Mouse (Mus musculus): ENCODE results near the gene Tmem231. TPM values are rescaled to one million over a fixed set of nuclear protein-coding genes. Genes with fewer than 3 reads are reported as not detected.

Gene Tmem231
- total RNA-seq, 2 experiments from 2014 or later, result 0.91 to 1.0 TPM

GRCm38 (mm10) chr8:111909621-111910450, 23.8 kb downstream of the Tmem231 start, which contains the start of gene Chst5:
Gene Chst5 (minus strand): TSS chr8:111910447.
- no peak for DNase-seq (ENCODE audit: low spot score)

GRCm38 (mm10) chr8:111905500-111906121, 28.1 kb downstream of the Tmem231 start:
- no peak for DNase-seq (ENCODE audit: low spot score)

GRCm38 (mm10) chr8:111902080-111902479, 31.6 kb downstream of the Tmem231 start:
- DNase-seq (ENCODE audit: low spot score), result peak; percentile 87

GRCm38 (mm10) chr8:111898586-111898985, 35.1 kb downstream of the Tmem231 start:
- no peak for DNase-seq (ENCODE audit: low spot score)

GRCm38 (mm10) chr8:111894955-111895354, 38.7 kb downstream of the Tmem231 start:
- DNase-seq (ENCODE audit: low spot score), result no peak

GRCm38 (mm10) chr8:111892615-111893014, 41.1 kb downstream of the Tmem231 start:
- DNase-seq (ENCODE audit: low spot score), result no peak

GRCm38 (mm10) chr8:111891983-111892382, 41.7 kb downstream of the Tmem231 start:
- DNase-seq (ENCODE audit: low spot score), result no peak

- DNase-seq (ENCODE audit: low spot score), result no peak
These were observed 42.8 kb downstream of the Tmem231 start for GRCm38 (mm10) chr8:111890911-111891303.

- no peak for DNase-seq (ENCODE audit: low spot score)
These were observed 43.5 kb downstream of the Tmem231 start for GRCm38 (mm10) chr8:111889931-111890910.

- DNase-seq (ENCODE audit: low spot score), result no peak
These were observed 45.5 kb downstream of the Tmem231 start for GRCm38 (mm10) chr8:111888091-111888650.

GRCm38 (mm10) chr8:111887479-111887878, 46.2 kb downstream of the Tmem231 start:
- DNase-seq (ENCODE audit: low spot score), result no peak

- no peak for DNase-seq (ENCODE audit: low spot score)
These were observed 50.1 kb downstream of the Tmem231 start for GRCm38 (mm10) chr8:111883615-111884014.

- DNase-seq (ENCODE audit: low spot score), result peak; percentile 43
These were observed 52.1 kb downstream of the Tmem231 start for GRCm38 (mm10) chr8:111881591-111881990.

- no peak for DNase-seq (ENCODE audit: low spot score)
These were observed 56.0 kb downstream of the Tmem231 start for GRCm38 (mm10) chr8:111877711-111878110.

GRCm38 (mm10) chr8:111876355-111876948, 57.2 kb downstream of the Tmem231 start, which contains the start of gene Tmem170:
Gene Tmem170 (minus strand): TSS chr8:111876750.
- peak; percentile 97 for DNase-seq (ENCODE audit: low spot score)

GRCm38 (mm10) chr8:111875758-111876157, 57.9 kb downstream of the Tmem231 start:
- DNase-seq (ENCODE audit: low spot score), result no peak

- DNase-seq (ENCODE audit: low spot score), result no peak
These were observed 62.4 kb downstream of the Tmem231 start for GRCm38 (mm10) chr8:111871278-111871677.

GRCm38 (mm10) chr8:111870379-111870778, 63.3 kb downstream of the Tmem231 start:
- no peak for DNase-seq (ENCODE audit: low spot score)

GRCm38 (mm10) chr8:111868664-111869063, 65.0 kb downstream of the Tmem231 start:
- DNase-seq (ENCODE audit: low spot score), result no peak

- DNase-seq (ENCODE audit: low spot score), result no peak
These were observed 67.8 kb downstream of the Tmem231 start for GRCm38 (mm10) chr8:111865857-111866256.

Measured in gastrocnemius, adult 18-20 months (tissue).